24 mouse cellular contexts compared by ENCODE assay signal in the genomic region with DNA sequence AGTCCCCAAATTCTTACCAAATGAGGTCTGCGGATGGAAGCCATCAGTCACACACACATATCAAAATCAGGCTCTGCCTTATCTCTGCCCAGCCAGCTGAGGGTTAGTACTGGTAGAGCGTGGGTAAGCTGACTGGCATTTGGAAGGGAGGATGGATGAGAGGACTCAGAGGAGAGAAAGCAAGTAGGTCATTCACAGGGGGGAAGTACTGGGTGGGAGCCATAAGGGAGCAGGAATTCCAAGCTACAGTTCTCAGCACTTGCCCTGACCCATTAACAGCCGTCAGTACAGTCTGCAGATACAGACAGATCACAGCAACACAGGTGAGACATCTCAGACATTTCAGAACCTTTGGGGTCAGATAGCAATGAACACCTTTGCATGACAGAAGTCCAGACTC.
"Had no signal": no experiment of that assay in that cellular context is flagged by ENCODE, and none has a peak within 500 bp of the region (broad histone marks: within the 10 kb centered on the region; RNA-seq: fewer than 3 reads in every experiment).

No protein-coding gene starts in this region.

- H3K27me3 ChIP-seq: heart, embryonic 13.5 days; heart, embryonic 15.5 days; limb, embryonic 12.5 days; liver, embryonic 13.5 days; liver, embryonic 15.5 days had no signal

- H3K4me1 ChIP-seq: heart, embryonic 10.5 days; heart, embryonic 13.5 days; heart, embryonic 15.5 days; limb, embryonic 10.5 days; limb, embryonic 12.5 days; liver, embryonic 13.5 days; liver, embryonic 15.5 days had no signal

- ATAC-seq: hindbrain, postnatal 0 days; intestine, postnatal 0 days; liver, postnatal 0 days had no signal

- H3K9me3 ChIP-seq: heart, embryonic 10.5 days; heart, embryonic 13.5 days; heart, embryonic 15.5 days; limb, embryonic 10.5 days; limb, embryonic 12.5 days; liver, embryonic 13.5 days; liver, embryonic 15.5 days had no signal

- H3K9ac ChIP-seq: heart, embryonic 13.5 days; heart, embryonic 15.5 days; limb, embryonic 12.5 days; liver, embryonic 13.5 days; liver, embryonic 15.5 days; liver, postnatal 0 days had no signal

- DNase-seq: gastrocnemius, postnatal 14 days; gastrocnemius, postnatal 36 days; heart, adult 18-20 months; heart, postnatal 14 days; heart, postnatal 36 days; kidney, adult 18-20 months; kidney, adult 8-10 months; kidney, postnatal 10 days; kidney, postnatal 25 days; kidney, postnatal 4 days; liver; liver, embryonic 13.5 days; liver, postnatal 0 days had no signal

- H3K4me2 ChIP-seq: heart, embryonic 13.5 days; heart, embryonic 15.5 days; limb, embryonic 12.5 days; liver, embryonic 11.5 days; liver, embryonic 13.5 days; liver, embryonic 15.5 days had no signal

- H3K36me3 ChIP-seq: heart, embryonic 10.5 days; heart, embryonic 13.5 days; heart, embryonic 15.5 days; limb, embryonic 10.5 days; limb, embryonic 12.5 days; liver, embryonic 13.5 days; liver, embryonic 15.5 days had no signal

- H3K4me3 ChIP-seq: heart, embryonic 10.5 days; heart, embryonic 13.5 days; heart, embryonic 15.5 days; layer of hippocampus, adult 2 months; left cerebral cortex, adult 2 months; limb, embryonic 10.5 days; limb, embryonic 12.5 days; liver, embryonic 13.5 days; liver, embryonic 15.5 days had no signal

- H3K27ac ChIP-seq: heart, embryonic 10.5 days; heart, embryonic 13.5 days; heart, embryonic 15.5 days; hindbrain, postnatal 0 days; layer of hippocampus, adult 2 months; left cerebral cortex, adult 2 months; limb, embryonic 10.5 days; limb, embryonic 12.5 days; liver, embryonic 13.5 days; liver, embryonic 15.5 days had no signal
